Mouse (Mus musculus): ENCODE measurements at regions not wholly inside any gene's neighbourhood (a gene's known extent, or its start where the extent isn't known, plus 50 kb on each side); places are given as distances from the start of the nearest gene placed in this dataset.
A peak's percentile ranks its signal among the peaks of the same experiment; 100 is the strongest.

DNA sequence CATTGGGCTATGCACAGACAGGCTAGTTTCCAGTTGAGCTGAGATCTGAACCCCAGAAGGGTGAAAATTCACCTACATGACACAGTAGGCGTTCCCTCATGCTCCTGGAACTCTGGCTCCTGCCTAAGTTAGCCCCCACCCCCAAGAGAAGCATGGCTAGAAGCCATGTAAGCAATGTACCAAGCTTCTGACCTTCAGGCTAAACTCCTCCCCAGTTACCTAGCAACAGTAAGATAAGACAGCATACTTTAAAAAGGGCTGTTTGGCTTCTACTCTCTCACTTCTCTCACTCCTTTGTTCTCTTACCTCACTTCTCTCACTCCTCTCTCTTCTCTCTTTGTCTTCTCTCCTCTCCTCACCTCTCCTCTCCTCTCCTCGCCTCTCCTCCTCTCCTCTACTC, 629.7 kb upstream of the Prmt6 start:
- DNase-seq (ENCODE audit: low spot score): peak; percentile 11

DNA sequence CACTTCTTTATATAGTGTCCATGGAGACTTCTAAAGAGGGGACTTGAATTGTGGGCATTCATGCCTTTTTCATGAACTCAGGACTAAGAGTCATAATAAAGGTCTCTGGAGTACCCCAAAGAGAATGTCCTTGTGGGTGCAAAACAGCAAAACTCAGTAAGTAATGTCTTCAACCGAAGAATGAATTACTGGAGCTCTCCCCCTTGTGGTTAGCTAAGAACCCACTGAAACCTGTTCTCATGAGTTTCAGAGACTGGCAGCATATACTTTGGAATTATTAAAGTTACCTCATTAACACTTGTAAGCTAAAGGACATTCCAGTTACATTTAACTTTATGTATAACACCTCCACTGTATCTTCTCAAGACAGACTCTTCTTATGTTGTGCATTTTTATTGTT, 615.2 kb upstream of the Prmt6 start:
- no peak for DNase-seq (ENCODE audit: low spot score)

DNA sequence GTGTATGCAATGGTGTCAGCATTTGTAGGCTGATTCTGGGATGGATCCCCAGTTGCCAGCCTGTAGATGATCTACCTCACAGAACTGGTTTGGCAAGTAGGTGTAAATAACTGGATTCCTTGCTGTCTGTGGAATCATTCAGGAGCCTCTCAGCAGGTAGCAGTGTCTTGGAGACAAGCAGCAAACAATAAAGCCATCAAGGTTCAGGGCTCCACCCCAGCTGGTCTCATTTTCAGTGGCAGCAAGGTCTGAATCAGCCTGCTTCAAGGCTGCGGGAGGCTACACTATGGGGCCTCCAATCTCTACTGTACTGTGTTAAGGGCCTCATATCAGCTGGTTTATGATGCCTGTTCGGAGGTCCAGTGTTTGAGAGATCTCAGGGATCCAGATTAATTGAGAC, 596.4 kb upstream of the Prmt6 start:
- no peak for DNase-seq (ENCODE audit: low spot score)

DNA sequence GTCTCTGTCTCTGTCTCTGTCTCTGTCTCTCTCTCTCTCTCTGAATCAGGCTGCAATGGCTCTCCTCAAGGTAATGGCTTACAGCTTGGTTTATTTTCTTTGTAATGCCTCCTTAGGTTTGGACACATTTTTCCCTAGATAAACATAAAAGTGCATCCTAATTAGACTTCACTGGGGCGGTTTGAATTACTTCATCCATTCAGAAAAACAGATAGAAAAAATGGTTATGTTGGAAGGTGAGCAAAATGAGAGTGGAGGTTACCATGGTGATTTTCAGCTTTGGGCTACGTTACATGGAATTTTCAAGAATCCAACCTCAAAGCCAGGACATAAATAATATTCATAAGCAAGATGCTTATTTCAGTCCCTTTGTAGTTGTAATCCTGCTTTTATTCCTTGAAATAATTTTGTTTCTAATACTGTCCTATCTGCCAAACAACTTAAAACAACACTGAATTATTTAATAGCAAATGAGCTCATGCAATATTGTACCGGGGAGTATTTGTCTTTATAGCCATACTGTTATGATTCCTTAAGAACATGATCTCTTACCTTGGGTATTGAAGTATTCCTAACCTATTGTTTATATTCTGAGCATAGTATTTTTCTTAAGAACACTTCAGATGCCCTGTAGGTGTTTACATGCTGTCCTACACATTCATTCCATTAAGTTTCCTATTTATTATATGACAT, 570.1 kb upstream of the Prmt6 start:
- DNase-seq (ENCODE audit: low spot score): no peak

DNA sequence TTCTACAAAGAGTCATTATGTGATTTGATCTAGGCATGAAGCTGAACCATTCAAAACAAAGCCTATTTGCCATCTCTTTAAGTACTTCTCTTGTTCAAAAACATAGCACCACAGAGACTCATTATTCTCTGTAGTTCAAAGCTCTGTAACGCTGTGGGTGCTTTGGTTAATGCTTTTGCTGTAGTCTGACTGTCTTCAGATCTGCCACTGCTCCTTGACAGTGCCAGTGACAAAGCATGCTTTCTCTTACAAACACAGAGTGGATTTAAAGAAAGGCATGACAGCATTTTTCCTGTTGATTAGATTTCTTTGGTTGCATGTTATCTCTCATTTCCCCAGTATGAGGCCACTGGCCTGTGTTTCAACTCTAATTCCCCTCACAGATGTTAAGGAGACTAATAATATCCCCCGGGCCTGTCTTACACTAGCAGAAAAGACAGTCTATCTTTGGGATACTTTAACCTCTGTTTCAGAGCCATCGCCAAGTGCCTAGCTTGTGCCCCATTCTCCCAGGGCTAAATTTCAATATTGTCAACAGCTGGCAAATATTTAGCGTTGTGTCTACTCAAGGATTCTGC, 538.3 kb upstream of the Prmt6 start:
- DNase-seq (ENCODE audit: low spot score): no peak

DNA sequence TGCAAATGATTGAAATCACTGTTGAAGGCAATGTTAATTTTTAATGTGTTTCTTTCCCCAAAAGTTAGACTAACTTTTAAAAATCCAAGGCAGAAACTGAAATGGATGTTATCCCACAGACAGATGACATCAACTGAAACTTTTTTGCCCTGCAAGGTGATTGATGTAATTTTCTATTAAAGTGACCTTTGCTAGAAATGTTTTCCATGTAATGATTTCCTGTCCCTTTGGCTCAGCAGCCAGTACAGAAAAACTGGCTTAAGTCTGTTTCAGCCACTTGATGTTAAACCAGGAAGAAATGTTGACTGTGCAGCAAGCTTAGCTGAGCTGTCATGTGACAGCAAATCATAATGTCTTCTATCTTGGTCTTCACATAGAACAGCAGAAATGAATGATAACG, 504.5 kb upstream of the Prmt6 start:
- DNase-seq (ENCODE audit: low spot score): no peak

DNA sequence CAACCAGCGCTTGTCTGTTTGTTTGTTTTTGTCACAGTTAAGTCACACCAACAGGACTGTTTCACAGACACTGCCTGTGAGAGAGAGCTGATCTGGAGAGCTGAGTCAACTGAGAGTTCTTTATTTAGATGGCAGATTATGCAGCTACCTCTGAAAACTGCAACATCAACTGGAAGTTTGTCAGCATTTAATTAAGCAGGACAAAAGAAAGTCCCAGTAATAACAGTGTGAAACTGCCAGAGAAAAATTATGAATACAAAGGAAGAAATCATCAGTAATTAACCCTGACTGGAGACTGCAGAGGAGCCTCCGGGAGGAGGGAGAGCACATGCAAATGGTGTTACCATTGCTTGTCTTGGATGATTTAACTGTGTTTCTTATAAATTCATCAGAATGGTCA, 495.5 kb upstream of the Prmt6 start:
- no peak for DNase-seq (ENCODE audit: low spot score)

DNA sequence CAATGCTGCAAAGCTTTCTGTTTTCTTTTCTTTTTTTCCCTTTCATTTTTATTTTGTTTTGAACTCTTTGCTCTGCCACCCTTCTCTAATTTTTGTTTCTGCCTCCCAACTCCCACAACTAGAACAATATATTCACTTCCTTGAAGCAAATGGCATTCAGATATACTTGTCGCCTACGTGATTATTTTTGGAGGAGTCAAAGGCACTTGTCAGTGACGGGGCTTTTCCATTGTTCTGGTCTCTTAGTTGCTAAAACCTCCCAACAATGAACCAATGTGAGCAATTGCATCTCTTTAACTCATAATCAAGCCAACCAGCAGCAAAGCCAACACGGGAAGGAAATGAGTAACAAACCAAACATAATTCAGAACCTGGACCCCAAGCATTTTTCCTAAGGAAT, 449.3 kb upstream of the Prmt6 start:
- DNase-seq (ENCODE audit: low spot score): no peak

DNA sequence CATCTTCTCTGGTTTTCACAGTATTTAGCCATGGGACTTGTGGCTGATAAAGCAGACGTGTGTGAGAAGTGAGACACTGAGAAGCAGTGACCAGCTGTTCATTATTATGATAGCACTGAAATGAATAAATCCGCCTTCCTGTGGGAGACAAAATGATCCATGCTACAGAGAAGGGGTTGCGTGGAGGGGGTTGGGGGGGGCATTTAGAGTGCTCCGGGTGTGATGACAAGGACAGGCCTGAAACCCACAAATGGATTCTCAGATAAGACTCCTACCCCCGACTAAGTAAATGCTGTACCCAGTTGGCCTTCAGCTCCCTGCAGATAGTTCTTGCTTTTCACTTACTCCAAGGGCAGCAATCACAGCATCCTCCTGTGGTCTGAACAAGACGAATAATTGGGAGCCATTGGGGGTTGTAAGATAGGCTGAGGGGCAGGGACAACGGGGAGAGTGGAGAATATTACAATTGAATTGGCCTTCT, 416.8 kb upstream of the Prmt6 start:
- DNase-seq (ENCODE audit: low spot score): no peak

DNA sequence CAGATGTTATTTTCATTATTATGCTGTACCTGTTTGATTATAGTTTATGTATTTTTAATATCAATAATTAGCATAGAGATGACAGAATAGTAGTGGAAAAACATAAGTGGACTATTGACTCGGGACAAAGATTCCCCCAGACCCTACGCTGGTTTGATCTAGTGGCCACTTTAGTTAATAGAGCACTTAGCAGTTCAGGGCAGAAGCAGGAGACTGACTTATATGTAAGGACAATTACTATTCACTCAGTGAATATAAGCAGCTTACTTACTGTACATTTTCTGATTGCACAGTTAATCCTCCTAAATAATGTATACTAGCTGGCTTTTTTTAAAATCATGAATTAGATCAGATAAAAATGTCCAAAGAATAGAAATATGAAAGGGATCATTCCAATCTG, 416.2 kb upstream of the Prmt6 start:
- DNase-seq (ENCODE audit: low spot score): no peak

DNA sequence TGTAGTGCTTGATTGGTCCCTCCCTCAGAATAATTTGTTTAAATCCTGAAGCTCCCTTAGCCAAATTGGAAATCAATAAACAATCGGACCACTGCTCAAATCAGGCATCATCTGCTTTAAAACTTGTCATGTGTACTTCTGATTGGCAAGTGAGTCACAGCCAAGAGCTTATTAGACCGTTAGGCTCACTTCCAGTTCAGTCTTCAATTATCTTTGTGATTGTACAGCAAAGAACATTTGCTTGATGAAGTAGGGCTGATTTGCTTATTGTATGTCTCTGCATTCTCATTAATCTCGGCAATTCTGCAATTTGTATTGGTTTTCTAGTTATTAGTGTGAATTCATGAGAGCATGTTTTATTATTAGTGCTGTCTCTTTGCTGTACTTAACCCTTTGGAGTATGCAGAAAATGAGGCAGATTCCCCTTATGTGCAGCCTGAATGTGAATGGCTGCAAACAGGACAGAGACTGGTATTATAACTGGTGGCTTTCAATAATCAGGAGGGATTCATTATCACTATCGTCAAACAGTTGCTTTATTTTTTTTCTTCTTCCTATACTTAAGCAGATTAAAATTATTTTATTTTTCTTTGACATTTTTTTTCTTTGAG, 406.8 kb upstream of the Prmt6 start:
- no peak for DNase-seq (ENCODE audit: low spot score)

DNA sequence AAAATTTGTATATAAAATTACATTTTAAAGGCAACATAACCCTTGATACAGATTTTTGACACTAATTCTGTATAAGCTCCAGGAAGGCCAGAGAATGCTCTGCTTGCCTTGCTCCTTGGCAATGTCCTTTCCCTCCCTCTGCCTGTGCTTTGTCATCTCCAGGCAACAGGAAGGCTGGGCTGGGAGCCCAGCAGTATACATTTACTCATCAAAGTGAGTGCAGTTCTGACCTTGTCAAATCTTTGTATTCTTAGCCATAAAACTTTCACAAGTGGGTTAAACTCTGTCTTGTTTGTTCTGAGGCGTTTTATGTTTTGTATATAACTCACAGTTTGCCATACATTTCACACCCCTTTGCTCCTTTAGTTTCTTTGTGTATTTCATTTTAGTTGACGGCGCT, 375.5 kb upstream of the Prmt6 start:
- no peak for DNase-seq (ENCODE audit: low spot score)

DNA sequence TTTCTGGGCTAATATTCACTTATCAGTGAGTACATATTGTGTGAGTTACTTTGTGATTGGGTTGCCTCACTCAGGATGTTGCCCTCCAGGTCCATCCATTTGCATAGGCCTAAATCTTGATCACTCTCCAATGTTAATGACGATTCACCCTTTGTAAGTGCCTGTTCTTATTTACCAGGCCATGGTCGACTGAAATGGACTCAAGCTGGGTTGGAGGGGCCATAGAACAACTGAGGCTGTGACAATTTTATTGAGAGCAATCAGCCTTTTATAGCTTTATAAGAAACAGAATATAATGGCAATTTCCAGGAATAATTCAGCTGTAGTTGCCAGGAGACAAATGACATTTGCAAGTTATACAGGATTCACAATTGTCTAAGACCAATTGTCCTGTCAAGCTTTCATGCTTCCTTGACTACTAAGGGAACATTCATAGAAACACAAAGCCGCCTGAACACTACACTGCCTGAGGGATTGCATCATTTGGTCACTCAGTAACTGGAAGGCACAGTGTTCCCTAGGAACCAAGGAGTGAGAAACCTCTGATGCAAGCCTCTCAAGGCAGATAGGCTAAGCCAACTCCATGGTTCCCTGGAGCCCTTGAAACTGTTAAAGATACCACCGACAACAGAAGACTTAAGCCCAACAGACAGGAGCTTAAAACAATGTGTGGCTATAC, 348.5 kb upstream of the Prmt6 start:
- no peak for DNase-seq (ENCODE audit: low spot score)

DNA sequence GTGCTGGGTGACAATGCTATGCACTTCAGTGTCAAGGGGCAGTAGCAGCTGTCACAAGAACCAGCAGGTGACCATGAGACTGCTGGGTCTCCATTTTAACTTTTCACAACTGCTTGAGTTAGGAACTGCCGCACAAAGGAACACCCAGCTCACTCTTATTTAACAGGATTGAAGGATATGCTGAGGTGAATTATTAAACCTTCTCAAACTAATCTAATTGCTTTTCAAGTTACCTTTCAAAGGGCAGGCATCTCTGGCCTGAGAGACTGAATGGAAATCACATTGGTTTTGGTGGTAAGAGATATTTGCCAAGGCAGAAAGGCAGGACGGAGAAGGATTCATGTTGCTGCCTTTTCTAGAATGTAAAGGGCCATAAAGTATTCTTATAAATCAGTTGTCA, 332.0 kb upstream of the Prmt6 start:
- DNase-seq (ENCODE audit: low spot score): no peak

DNA sequence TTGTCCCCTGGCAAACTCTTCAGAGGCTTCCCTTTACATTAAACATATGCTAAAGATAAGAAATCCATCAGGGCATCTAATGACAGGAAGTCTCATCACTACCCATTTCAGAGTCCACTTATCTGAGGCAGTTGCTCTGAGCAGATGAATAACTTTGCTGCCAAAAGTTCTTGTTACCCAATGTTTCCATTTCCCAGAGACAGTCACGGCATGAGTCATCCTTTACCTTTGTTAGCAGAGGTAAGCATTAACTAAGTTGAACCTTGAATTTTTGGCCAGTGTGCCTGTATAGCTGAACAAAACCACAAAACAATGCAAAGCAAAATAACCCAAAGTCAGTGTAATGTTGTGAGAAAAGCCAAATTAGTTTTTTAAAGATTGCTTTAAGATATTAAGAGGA, 328.5 kb upstream of the Prmt6 start:
- DNase-seq (ENCODE audit: low spot score): no peak

DNA sequence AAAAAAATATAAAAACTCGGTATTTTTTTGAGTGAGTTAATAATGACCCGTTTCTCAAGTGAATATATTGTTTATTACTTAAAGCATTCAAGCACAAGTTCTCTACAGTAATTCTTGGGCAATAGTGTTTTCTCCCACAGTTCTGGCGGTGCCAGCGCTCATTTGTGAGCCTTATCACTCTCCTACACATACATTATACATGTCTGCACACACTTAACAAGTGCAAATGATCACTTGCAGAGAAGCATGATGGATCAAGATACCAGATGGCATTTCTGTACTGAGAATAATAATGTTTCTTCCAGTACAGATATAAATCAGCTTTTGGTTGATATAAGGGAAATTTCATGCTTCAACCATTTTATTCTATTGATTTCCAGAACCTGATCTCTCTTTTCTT, 316.4 kb upstream of the Prmt6 start:
- no peak for DNase-seq (ENCODE audit: low spot score)

DNA sequence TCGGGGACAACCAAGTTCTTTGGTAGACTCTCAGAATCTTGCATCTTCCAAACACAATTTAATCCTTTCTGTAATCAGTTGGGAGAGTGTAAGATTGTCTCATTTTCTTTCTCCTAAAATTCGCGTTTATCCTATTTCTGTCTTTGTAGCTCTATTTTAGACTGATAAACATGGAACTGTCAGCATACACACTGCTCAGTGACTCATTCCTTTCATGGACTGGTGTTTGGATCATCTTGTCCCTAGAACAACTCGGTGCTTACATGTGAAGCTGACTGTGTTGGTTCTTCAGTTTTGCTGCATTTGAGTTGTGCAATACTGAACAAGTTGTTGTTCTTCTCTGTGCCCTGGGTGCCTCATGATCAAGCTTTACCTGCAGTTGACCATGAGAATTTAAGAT, 296.5 kb upstream of the Prmt6 start:
- no peak for DNase-seq (ENCODE audit: low spot score)

DNA sequence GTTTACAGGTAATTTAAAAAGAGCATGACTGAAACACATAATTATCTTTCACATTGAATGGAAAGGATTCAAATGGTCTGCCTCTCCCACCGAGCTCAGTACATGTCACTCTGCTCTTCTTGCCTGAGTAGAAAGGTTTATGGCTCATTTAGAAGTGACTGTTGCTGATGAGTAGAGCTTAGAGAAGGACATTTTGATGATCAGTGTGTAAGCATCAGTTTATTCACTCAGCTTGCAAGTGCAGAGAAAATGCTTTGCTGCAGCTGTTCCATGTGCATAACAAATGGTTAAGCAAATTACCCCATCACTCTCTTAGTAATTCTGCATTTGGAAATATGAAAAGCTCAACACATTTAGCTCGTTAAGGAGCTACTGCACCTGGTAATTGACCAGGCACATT, 287.5 kb upstream of the Prmt6 start:
- DNase-seq (ENCODE audit: low spot score): no peak
